Mouse (Mus musculus) myocyte (in vitro differentiated cells): ENCODE results near the gene Xntrpc. TPM values are rescaled to one million over a fixed set of nuclear protein-coding genes. Genes with fewer than 3 reads are reported as not detected.

Experiments
- H3K27me3 ChIP-seq: one replicate; pipeline ENCODE4 v1.6.1; 2011; ENCODE audit not compliant: control insufficient read depth, insufficient read depth, insufficient read length
- H3K36me3 ChIP-seq: one replicate; pipeline ENCODE4 v1.6.1; 2011; ENCODE audit not compliant: control insufficient read depth, insufficient read depth
- H3K4me2 ChIP-seq: one replicate; pipeline ENCODE4 v1.6.1; 2011; ENCODE audit warnings: low read depth, control low read depth
- H3K4me3 ChIP-seq: one replicate; pipeline ENCODE4 v1.5.1; 2011; ENCODE audit warnings: mild to moderate bottlenecking, control low read depth, moderate library complexity
- H3K79me2 ChIP-seq: one replicate; pipeline ENCODE4 v1.6.1; 2011; ENCODE audit not compliant: control insufficient read depth, insufficient read depth
- H3ac ChIP-seq: one replicate; pipeline ENCODE4 v1.6.1; 2011; ENCODE audit not compliant: control insufficient read depth, insufficient read length
- CEBPB ChIP-seq: IDR thresholded peaks from 2 replicates; pipeline ENCODE4 v1.6.1; 2011; ENCODE audit warnings: mild to moderate bottlenecking, moderate library complexity; ENCODE audit not compliant: poor library complexity, insufficient read depth, severe bottlenecking
- E2F4 ChIP-seq: IDR thresholded peaks from one replicate; pipeline ENCODE4 v1.6.1; 2011; ENCODE audit warnings: mild to moderate bottlenecking, control low read depth, moderate library complexity; ENCODE audit not compliant: insufficient read depth
- MAX ChIP-seq: IDR thresholded peaks from one replicate; pipeline ENCODE4 v1.6.1; 2011; ENCODE audit warnings: low read depth, mild to moderate bottlenecking, control low read depth
- MYOD1 ChIP-seq, 3 experiments: IDR thresholded peaks; one replicate each; pipeline ENCODE4 v1.6.1; 2011; ENCODE audit warnings: control low read depth in 2 of 3, low read depth in 2 of 3, mild to moderate bottlenecking in 2 of 3, moderate library complexity in 1 of 3; ENCODE audit not compliant: insufficient read length in 2 of 3, control insufficient read depth in 1 of 3
- MYOG ChIP-seq, 3 experiments: IDR thresholded peaks; one replicate each; pipeline ENCODE4 v1.6.1; 2011; ENCODE audit warnings: control low read depth in 2 of 3, low read depth in 2 of 3, mild to moderate bottlenecking in 2 of 3; ENCODE audit not compliant: insufficient read length in 2 of 3, control insufficient read depth in 1 of 3, insufficient read depth in 1 of 3
- POLR2A ChIP-seq: IDR thresholded peaks from one replicate; pipeline ENCODE4 v1.6.1; 2011; ENCODE audit warnings: low read depth, mild to moderate bottlenecking, control low read depth, moderate library complexity; ENCODE audit not compliant: insufficient read length
- POLR2AphosphoS2 ChIP-seq: IDR thresholded peaks from one replicate; pipeline ENCODE4 v1.6.1; 2011; ENCODE audit warnings: low read depth, control low read depth; ENCODE audit not compliant: insufficient read length
- REST ChIP-seq: IDR thresholded peaks from one replicate; pipeline ENCODE4 v1.6.1; 2011; ENCODE audit warnings: mild to moderate bottlenecking, control low read depth, moderate library complexity; ENCODE audit not compliant: insufficient read depth, insufficient read length
- SRF ChIP-seq: IDR thresholded peaks from one replicate; pipeline ENCODE4 v1.6.1; 2011; ENCODE audit warnings: low read depth; ENCODE audit not compliant: control insufficient read depth, insufficient read length
- TCF12 ChIP-seq: IDR thresholded peaks from one replicate; pipeline ENCODE4 v1.6.1; 2011; ENCODE audit warnings: mild to moderate bottlenecking, control low read depth; ENCODE audit not compliant: poor library complexity, insufficient read depth, severe bottlenecking
- TCF3 ChIP-seq: IDR thresholded peaks from one replicate; pipeline ENCODE4 v1.6.1; 2011; ENCODE audit warnings: low read depth, control low read depth; ENCODE audit not compliant: insufficient read length
- USF1 ChIP-seq: IDR thresholded peaks from one replicate; pipeline ENCODE4 v1.6.1; 2011; ENCODE audit warnings: low read depth, mild to moderate bottlenecking, control low read depth, moderate library complexity
- polyA plus RNA-seq: library from polyadenylated mRNA; unstranded; fragments of >200 nt; fragmentation: generic; extraction: Trizol; gene quantifications from one replicate; pipeline ENCODE4 v1.2.1, GENCODE M21; 2012; ENCODE audit warnings: missing spikeins

Xntrpc gene
- polyA plus RNA-seq, 1 experiment = 0.12 TPM

GRCm38 (mm10) chr7:102078517-102078916, 13.0 kb downstream of the Xntrpc start:
- H3K36me3 ChIP-seq = peaks cover 5% of the 10 kb centered on the region
- no peak for TF ChIP-seq MAX
- no peak for TF ChIP-seq POLR2AphosphoS2
- no peak for TF ChIP-seq SRF
- TF ChIP-seq MYOG (IDR thresholded peaks at IDR 0.05; ENCODE audit: control insufficient read depth in 1 of 3, insufficient read depth in 1 of 3, insufficient read length in 2 of 3, low read depth in 2 of 3) = no peak
- no peak for TF ChIP-seq TCF3
- TF ChIP-seq E2F4 = no peak
- no peak for TF ChIP-seq USF1
- TF ChIP-seq REST = no peak
- TF ChIP-seq TCF12 = no peak
- no peak for TF ChIP-seq MYOD1 (IDR thresholded peaks at IDR 0.05; ENCODE audit: control insufficient read depth in 1 of 3, insufficient read length in 2 of 3, low read depth in 2 of 3)
- TF ChIP-seq CEBPB = no peak
- no peak for TF ChIP-seq POLR2A

DNA sequence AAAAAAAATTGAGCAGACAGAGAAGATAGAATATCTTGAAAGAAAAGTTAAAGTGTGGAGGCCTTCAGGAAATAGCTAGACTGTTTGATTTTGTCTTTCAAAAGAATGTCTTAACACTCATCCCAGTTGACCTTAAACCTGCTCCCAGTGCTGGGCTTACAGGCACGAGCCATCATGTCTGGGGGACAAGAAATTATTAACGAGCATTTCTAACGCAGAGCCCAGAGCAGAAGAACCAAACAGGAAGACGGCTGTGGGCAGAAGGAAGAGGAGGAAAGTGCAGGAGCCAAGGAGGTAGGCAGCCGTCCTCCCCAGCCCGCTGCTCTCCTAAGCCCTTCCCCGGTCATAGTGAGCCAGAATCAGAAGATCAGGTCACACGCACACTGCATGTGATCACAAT, 14.8 kb downstream of the Xntrpc start:
- Histone ChIP-seq H3K27me3 (no peaks in the 10 kb centered on the region), H3K36me3 (peaks cover 5% of the 10 kb centered on the region), H3K79me2 (no peaks in the 10 kb centered on the region), H3K4me2 (no peak overlapping the region), H3K4me3 (no peak overlapping the region), H3ac (no peak overlapping the region)
- TF ChIP-seq CEBPB = no peak
- TF ChIP-seq SRF = no peak

More at GRCm38 (mm10) chr7:102078517-102078916, 13.0 kb downstream of the Xntrpc start:
- H3K79me2 ChIP-seq = no peaks in the 10 kb centered on the region
- no peak overlapping the region for H3ac ChIP-seq
- no peak overlapping the region for H3K4me3 ChIP-seq
- no peak overlapping the region for H3K4me2 ChIP-seq
- H3K27me3 ChIP-seq = no peaks in the 10 kb centered on the region

- no peak overlapping the region for H3ac ChIP-seq
- TF ChIP-seq TCF12 (no peak), USF1 (no peak), POLR2A (no peak), MYOG (IDR thresholded peaks at IDR 0.05; ENCODE audit: control insufficient read depth in 1 of 3, insufficient read depth in 1 of 3, insufficient read length in 2 of 3, low read depth in 2 of 3) (no peak), REST (no peak), MAX (no peak), CEBPB (no peak), TCF3 (no peak), MYOD1 (IDR thresholded peaks at IDR 0.05; ENCODE audit: control insufficient read depth in 1 of 3, insufficient read length in 2 of 3, low read depth in 2 of 3) (no peak), E2F4 (no peak), SRF (no peak), POLR2AphosphoS2 (no peak)
Observed at GRCm38 (mm10) chr7:102081784-102082183, 16.3 kb downstream of the Xntrpc start.

GRCm38 (mm10) chr7:102082816-102083215, 17.3 kb downstream of the Xntrpc start, which contains the start of gene Trpc2:
Gene Trpc2, plus strand, starts transcription at chr7:102083116.
- Histone ChIP-seq H3K4me2 (no peak within 1 kb of the TSS), H3K79me2 (no peaks in the 10 kb centered on the region), H3K36me3 (peaks cover 5% of the 10 kb centered on the region)

More at GRCm38 (mm10) chr7:102081784-102082183, 16.3 kb downstream of the Xntrpc start:
- no peak overlapping the region for H3K4me3 ChIP-seq
- H3K36me3 ChIP-seq = peaks cover 5% of the 10 kb centered on the region
- no peaks in the 10 kb centered on the region for H3K79me2 ChIP-seq
- no peak overlapping the region for H3K4me2 ChIP-seq
- no peaks in the 10 kb centered on the region for H3K27me3 ChIP-seq

GRCm38 (mm10) chr7:102084041-102084696, 18.7 kb downstream of the Xntrpc start:
- TF ChIP-seq E2F4 = no peak
- TF ChIP-seq MYOG (IDR thresholded peaks at IDR 0.05; ENCODE audit: control insufficient read depth in 1 of 3, insufficient read depth in 1 of 3, insufficient read length in 2 of 3, low read depth in 2 of 3) = no peak
- TF ChIP-seq SRF = no peak
- no peak for TF ChIP-seq POLR2A
- no peak for TF ChIP-seq TCF3
- TF ChIP-seq MYOD1 (IDR thresholded peaks at IDR 0.05; ENCODE audit: control insufficient read depth in 1 of 3, insufficient read length in 2 of 3, low read depth in 2 of 3) = no peak
- no peak for TF ChIP-seq MAX
- TF ChIP-seq POLR2AphosphoS2 = no peak
- TF ChIP-seq CEBPB = no peak
- H3ac ChIP-seq = no peak overlapping the region
- no peak overlapping the region for H3K4me3 ChIP-seq
- no peaks in the 10 kb centered on the region for H3K27me3 ChIP-seq
- H3K36me3 ChIP-seq = peaks cover 5% of the 10 kb centered on the region
- no peaks in the 10 kb centered on the region for H3K79me2 ChIP-seq
- no peak overlapping the region for H3K4me2 ChIP-seq

More at GRCm38 (mm10) chr7:102082816-102083215, 17.3 kb downstream of the Xntrpc start, which contains the start of gene Trpc2:
- H3K27me3 ChIP-seq = no peaks in the 10 kb centered on the region
- TF ChIP-seq POLR2A = no peak
- TF ChIP-seq TCF3 = no peak
- TF ChIP-seq CEBPB = no peak
- TF ChIP-seq REST = no peak
- no peak within 1 kb of the TSS for H3K4me3 ChIP-seq
- no peak within 1 kb of the TSS for H3ac ChIP-seq
